Mouse (Mus musculus) testis, postnatal 10 days (tissue): ENCODE results near the gene Trmt10a.

Experiments
- DNase-seq: peaks from one replicate; pipeline ENCODE4 v3.0.0; 2021; ENCODE audit warnings: low spot score

Trmt10a gene

GRCm38 (mm10) chr3:138197556-138197955 lies 54.3 kb downstream of the Trmt10a start:
- no peak for DNase-seq

GRCm38 (mm10) chr3:138197973-138198721 lies 54.9 kb downstream of the Trmt10a start:
- peak; percentile 95 for DNase-seq

- DNase-seq: no peak
These were observed 55.4 kb downstream of the Trmt10a start for GRCm38 (mm10) chr3:138198722-138199068.

GRCm38 (mm10) chr3:138208821-138209220 lies 65.6 kb downstream of the Trmt10a start:
- no peak for DNase-seq
